Mouse (Mus musculus): Measurements from ENCODE around the gene Rsph14. TPM values are rescaled to one million over a fixed set of nuclear protein-coding genes. Genes with fewer than 3 reads are reported as not detected.

Gene Rsph14
- not detected in 2 replicates for polyA plus RNA-seq (2014; fragmentation: Nextera tagmentation; extraction: Ambion mirVana)

GRCm38 (mm10) chr10:75032395-75032794, at the start of gene Rsph14:
Rsph14 (minus strand) TSS chr10:75032586.
- H3K9me3 ChIP-seq (ENCODE audit: control insufficient read depth, low read length) = no peaks in the 10 kb centered on the region
- H3K4me1 ChIP-seq (ENCODE audit: control insufficient read depth, insufficient read depth, low read length) = 0 out of 2 replicates have a peak, but pooled peaks cover 8% of the 10 kb centered on the region
- H3K27me3 ChIP-seq (ENCODE audit: control insufficient read depth, insufficient read depth, low read length) = no peaks in the 10 kb centered on the region
- 20% methylated on average over 10 of the region's 10 CpGs for WGBS
- ATAC-seq (ENCODE audit: low FRiP score, low TSS enrichment) = no peak
- no peak within 1 kb of the TSS for H3K9ac ChIP-seq (ENCODE audit: low read depth, low read length)
- no peaks in the 10 kb centered on the region for H3K36me3 ChIP-seq (ENCODE audit: control insufficient read depth, insufficient read depth, low read length)
- no peak within 1 kb of the TSS for H3K4me2 ChIP-seq (replicated peaks; ENCODE audit: low read depth, low read length)
- H3K4me3 ChIP-seq (ENCODE audit: low read length) = no peak within 1 kb of the TSS
- H3K27ac ChIP-seq (ENCODE audit: low read depth, low read length) = no peak within 1 kb of the TSS

- H3K27me3 ChIP-seq (ENCODE audit: control insufficient read depth, insufficient read depth, low read length) = no peaks in the 10 kb centered on the region
- H3K36me3 ChIP-seq (ENCODE audit: control insufficient read depth, insufficient read depth, low read length) = no peaks in the 10 kb centered on the region
- peak; percentile 67; the same call in 1 of the 2 replicates for ATAC-seq (ENCODE audit: low FRiP score, low TSS enrichment)
- WGBS = 63% methylated on average over 14 of the region's 14 CpGs
- peaks cover 11% of the 10 kb centered on the region; the same call in 1 of the 2 replicates for H3K4me1 ChIP-seq (ENCODE audit: control insufficient read depth, insufficient read depth, low read length)
- H3K27ac ChIP-seq (ENCODE audit: low read depth, low read length) = no peak overlapping the region
- H3K9me3 ChIP-seq (ENCODE audit: control insufficient read depth, low read length) = no peaks in the 10 kb centered on the region
- no peak overlapping the region for H3K9ac ChIP-seq (ENCODE audit: low read depth, low read length)
- no peak overlapping the region for H3K4me2 ChIP-seq (replicated peaks; ENCODE audit: low read depth, low read length)
- H3K4me3 ChIP-seq (ENCODE audit: low read length) = no peak overlapping the region
Measured at GRCm38 (mm10) chr10:75078174-75079128, 46.1 kb upstream of the Rsph14 start.

GRCm38 (mm10) chr10:75075665-75076064, 43.3 kb upstream of the Rsph14 start:
- peaks cover 11% of the 10 kb centered on the region; the same call in 1 of the 2 replicates for H3K4me1 ChIP-seq (ENCODE audit: control insufficient read depth, insufficient read depth, low read length)
- 59% methylated on average over 5 of the region's 5 CpGs for WGBS
- H3K9ac ChIP-seq (ENCODE audit: low read depth, low read length) = no peak overlapping the region

GRCm38 (mm10) chr10:75070281-75070976, 38.0 kb upstream of the Rsph14 start:
- Histone ChIP-seq H3K36me3 (ENCODE audit: control insufficient read depth, insufficient read depth, low read length) (no peaks in the 10 kb centered on the region), H3K9me3 (ENCODE audit: control insufficient read depth, low read length) (no peaks in the 10 kb centered on the region), H3K4me2 (replicated peaks; ENCODE audit: low read depth, low read length) (no peak overlapping the region), H3K4me3 (ENCODE audit: low read length) (no peak overlapping the region), H3K27me3 (ENCODE audit: control insufficient read depth, insufficient read depth, low read length) (no peaks in the 10 kb centered on the region), H3K4me1 (ENCODE audit: control insufficient read depth, insufficient read depth, low read length) (peaks cover 13% of the 10 kb centered on the region), H3K9ac (ENCODE audit: low read depth, low read length) (no peak overlapping the region), H3K27ac (ENCODE audit: low read depth, low read length) (no peak overlapping the region)
- no peak for ATAC-seq (ENCODE audit: low FRiP score, low TSS enrichment)
- 45% methylated on average over 11 of the region's 11 CpGs for WGBS

More at GRCm38 (mm10) chr10:75075665-75076064, 43.3 kb upstream of the Rsph14 start:
- Histone ChIP-seq H3K4me2 (replicated peaks; ENCODE audit: low read depth, low read length) (no peak overlapping the region), H3K27me3 (ENCODE audit: control insufficient read depth, insufficient read depth, low read length) (no peaks in the 10 kb centered on the region), H3K36me3 (ENCODE audit: control insufficient read depth, insufficient read depth, low read length) (no peaks in the 10 kb centered on the region), H3K4me3 (ENCODE audit: low read length) (no peak overlapping the region), H3K27ac (ENCODE audit: low read depth, low read length) (no peak overlapping the region), H3K9me3 (ENCODE audit: control insufficient read depth, low read length) (no peaks in the 10 kb centered on the region)
- ATAC-seq (ENCODE audit: low FRiP score, low TSS enrichment) = no peak

- no peak; the same call in 1 of the 2 replicates for ATAC-seq (ENCODE audit: low FRiP score, low TSS enrichment)
- Histone ChIP-seq H3K9me3 (ENCODE audit: control insufficient read depth, low read length) (no peaks in the 10 kb centered on the region), H3K9ac (ENCODE audit: low read depth, low read length) (no peak overlapping the region), H3K4me2 (replicated peaks; ENCODE audit: low read depth, low read length) (no peak overlapping the region; the same call in 1 of the 2 replicates), H3K4me3 (ENCODE audit: low read length) (no peak overlapping the region), H3K36me3 (ENCODE audit: control insufficient read depth, insufficient read depth, low read length) (no peaks in the 10 kb centered on the region; the same call in 1 of the 2 replicates), H3K27ac (ENCODE audit: low read depth, low read length) (no peak overlapping the region), H3K27me3 (ENCODE audit: control insufficient read depth, insufficient read depth, low read length) (no peaks in the 10 kb centered on the region), H3K4me1 (ENCODE audit: control insufficient read depth, insufficient read depth, low read length) (peaks cover 19% of the 10 kb centered on the region)
- WGBS = 34% methylated on average over 12 of the region's 12 CpGs
Measured at GRCm38 (mm10) chr10:75068624-75069328, 36.4 kb upstream of the Rsph14 start.

- WGBS = 33% methylated on average over 2 of the region's 2 CpGs
- H3K27me3 ChIP-seq (ENCODE audit: control insufficient read depth, insufficient read depth, low read length) = no peaks in the 10 kb centered on the region
- H3K4me2 ChIP-seq (replicated peaks; ENCODE audit: low read depth, low read length) = no peak overlapping the region
- no peak overlapping the region; the same call in 1 of the 2 replicates for H3K27ac ChIP-seq (ENCODE audit: low read depth, low read length)
- H3K4me1 ChIP-seq (ENCODE audit: control insufficient read depth, insufficient read depth, low read length) = peaks cover 26% of the 10 kb centered on the region
- no peaks in the 10 kb centered on the region for H3K9me3 ChIP-seq (ENCODE audit: control insufficient read depth, low read length)
- no peak overlapping the region for H3K4me3 ChIP-seq (ENCODE audit: low read length)
- no peak overlapping the region for H3K9ac ChIP-seq (ENCODE audit: low read depth, low read length)
- H3K36me3 ChIP-seq (ENCODE audit: control insufficient read depth, insufficient read depth, low read length) = no peaks in the 10 kb centered on the region; the same call in 1 of the 2 replicates
- ATAC-seq (ENCODE audit: low FRiP score, low TSS enrichment) = no peak
Measured at GRCm38 (mm10) chr10:75068086-75068485, 35.7 kb upstream of the Rsph14 start.

GRCm38 (mm10) chr10:75067446-75067845, 35.1 kb upstream of the Rsph14 start:
- H3K4me3 ChIP-seq (ENCODE audit: low read length) = no peak overlapping the region
- ATAC-seq (ENCODE audit: low FRiP score, low TSS enrichment) = no peak
- no peak overlapping the region for H3K27ac ChIP-seq (ENCODE audit: low read depth, low read length)
- H3K9ac ChIP-seq (ENCODE audit: low read depth, low read length) = no peak overlapping the region
- no peak overlapping the region for H3K4me2 ChIP-seq (replicated peaks; ENCODE audit: low read depth, low read length)
- peaks cover 31% of the 10 kb centered on the region for H3K4me1 ChIP-seq (ENCODE audit: control insufficient read depth, insufficient read depth, low read length)
- no peaks in the 10 kb centered on the region for H3K27me3 ChIP-seq (ENCODE audit: control insufficient read depth, insufficient read depth, low read length)
- no peaks in the 10 kb centered on the region for H3K9me3 ChIP-seq (ENCODE audit: control insufficient read depth, low read length)
- H3K36me3 ChIP-seq (ENCODE audit: control insufficient read depth, insufficient read depth, low read length) = no peaks in the 10 kb centered on the region; the same call in 1 of the 2 replicates

- WGBS = 87% methylated on average over 6 of the region's 6 CpGs
- no peaks in the 10 kb centered on the region for H3K9me3 ChIP-seq (ENCODE audit: control insufficient read depth, low read length)
- no peak overlapping the region for H3K4me2 ChIP-seq (replicated peaks; ENCODE audit: low read depth, low read length)
- no peak overlapping the region for H3K27ac ChIP-seq (ENCODE audit: low read depth, low read length)
- H3K4me1 ChIP-seq (ENCODE audit: control insufficient read depth, insufficient read depth, low read length) = peaks cover 39% of the 10 kb centered on the region
- no peak for ATAC-seq (ENCODE audit: low FRiP score, low TSS enrichment)
- H3K27me3 ChIP-seq (ENCODE audit: control insufficient read depth, insufficient read depth, low read length) = no peaks in the 10 kb centered on the region
- H3K9ac ChIP-seq (ENCODE audit: low read depth, low read length) = no peak overlapping the region
- H3K4me3 ChIP-seq (ENCODE audit: low read length) = no peak overlapping the region
- no peaks in the 10 kb centered on the region; the same call in 1 of the 2 replicates for H3K36me3 ChIP-seq (ENCODE audit: control insufficient read depth, insufficient read depth, low read length)
Measured at GRCm38 (mm10) chr10:75065691-75066090, 33.3 kb upstream of the Rsph14 start.

Data from kidney, embryonic 14.5 days (tissue).